Mouse (Mus musculus) testis, adult 2 months (tissue): ENCODE data around the gene Mrpl47.
"Not testable (repeated sequence)": the region's sequence is repeated elsewhere in the genome, so short reads cannot be mapped to it uniquely, and the experiment has no call there.

Experiments
- CTCF ChIP-seq: fragments of 200-500 bp; IDR thresholded peaks from 2 replicates; pipeline ENCODE4 v1.5.1; 2012; ENCODE audit warnings: low read depth, mild to moderate bottlenecking, inconsistent platforms, low read length, moderate library complexity; ENCODE audit not compliant: control insufficient read depth, insufficient read depth, insufficient replicate concordance
- POLR2A ChIP-seq: fragments of 200-500 bp; IDR thresholded peaks from 2 replicates; pipeline ENCODE4 v1.6.1; 2012; ENCODE audit warnings: low read depth, mild to moderate bottlenecking, inconsistent platforms, low read length, moderate library complexity; ENCODE audit not compliant: control insufficient read depth

DNA sequence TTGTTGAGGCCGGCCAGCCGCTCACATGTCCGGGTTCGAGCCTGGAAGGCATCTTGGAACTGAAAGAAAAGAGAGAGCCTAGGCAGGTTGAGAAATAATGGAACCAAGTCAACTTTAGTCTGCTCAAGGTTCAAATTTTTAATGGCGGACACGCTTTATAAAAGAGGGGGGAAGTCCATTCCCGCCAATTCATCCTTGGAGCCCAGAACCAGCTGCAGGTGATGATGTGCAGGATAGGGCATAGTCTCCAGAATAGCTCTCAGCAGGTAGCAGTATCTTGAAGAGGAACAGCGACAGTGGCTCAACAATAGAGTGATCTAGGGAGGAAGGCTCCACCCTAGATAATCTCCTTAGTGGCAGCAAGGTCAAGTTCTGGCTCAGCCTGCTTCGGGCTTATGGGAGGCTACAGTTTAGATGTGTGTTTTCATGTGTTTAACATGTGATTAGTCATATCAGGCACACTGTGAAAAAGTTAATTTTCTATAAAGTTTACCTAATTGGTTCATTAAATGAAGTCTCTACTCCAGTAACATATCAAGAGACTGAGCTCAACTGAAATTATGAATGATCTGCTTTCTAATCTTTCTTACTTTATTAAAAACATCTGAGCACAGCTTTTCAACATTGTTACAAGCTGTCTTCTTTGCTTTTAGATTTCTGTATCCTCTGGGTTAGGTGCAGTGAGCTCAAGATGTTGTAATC is 31.6 kb downstream of the Mrpl47 start, which contains the start of gene Actl6a:
- not testable (repeated sequence) for TF ChIP-seq POLR2A, CTCF
